Mouse (Mus musculus) liver, embryonic 14.5 days (tissue): ENCODE data around the gene Cd9.

ENCODE experiments used
- CTCF ChIP-seq: IDR thresholded peaks from 2 replicates; pipeline ENCODE4 v1.5.1; 2016; ENCODE audit warnings: antibody characterized with exemption, low read depth, control low read depth
- EP300 ChIP-seq: IDR thresholded peaks from 2 replicates; pipeline ENCODE4 v1.6.1; 2016; ENCODE audit warnings: antibody characterized with exemption, low read depth

GRCm38 (mm10) chr6:125413326-125413725 is 81.3 kb downstream of the Cd9 start:
- TF ChIP-seq CTCF (no peak), EP300 (no peak)
